Mouse (Mus musculus) heart, embryonic 12.5 days (tissue): ENCODE results near the gene Pakap. TPM values are rescaled to one million over a fixed set of nuclear protein-coding genes. Genes with fewer than 3 reads are reported as not detected.
A peak's percentile ranks its signal among the peaks of the same experiment; 100 is the strongest.

Experiments
- ATAC-seq: fragments of 200-750 bp; cut with Nextera tagmentation; 2 replicates; pipeline ENCODE4 v1.8.0; 2017; ENCODE audit warnings: moderate TSS enrichment, moderate library complexity; ENCODE audit not compliant: insufficient number of reproducible peaks, low FRiP score
- H3K27ac ChIP-seq: fragments of 300-500 bp; sonication (generic); 2 replicates; pipeline ENCODE4 v1.5.1; 2016; ENCODE audit warnings: mild to moderate bottlenecking, moderate library complexity; ENCODE audit not compliant: poor library complexity, severe bottlenecking
- H3K27me3 ChIP-seq: fragments of 300-500 bp; sonication (generic); replicated peaks from 2 replicates; pipeline ENCODE4 v1.6.1; 2016; ENCODE audit warnings: mild to moderate bottlenecking, moderate library complexity
- H3K36me3 ChIP-seq: fragments of 300-500 bp; sonication (generic); 2 replicates; pipeline ENCODE4 v1.6.1; 2016; ENCODE audit warnings: mild to moderate bottlenecking, moderate library complexity
- H3K4me1 ChIP-seq: fragments of 300-500 bp; sonication (generic); replicated peaks from 2 replicates; pipeline ENCODE4 v1.6.1; 2016; ENCODE audit warnings: mild to moderate bottlenecking
- H3K4me2 ChIP-seq: fragments of 300-500 bp; sonication (generic); 2 replicates; pipeline ENCODE4 v1.6.1; 2016; ENCODE audit warnings: mild to moderate bottlenecking, moderate library complexity
- H3K4me3 ChIP-seq: fragments of 300-500 bp; sonication (generic); 2 replicates; pipeline ENCODE4 v1.5.1; 2016; ENCODE audit warnings: mild to moderate bottlenecking
- H3K9ac ChIP-seq: fragments of 300-500 bp; sonication (generic); 2 replicates; pipeline ENCODE4 v1.6.1; 2016; ENCODE audit warnings: mild to moderate bottlenecking, moderate library complexity
- H3K9me3 ChIP-seq: fragments of 300-500 bp; sonication (generic); replicated peaks from 2 replicates; pipeline ENCODE4 v1.6.1; 2016; ENCODE audit warnings: mild to moderate bottlenecking, moderate library complexity
- WGBS: fragments of 180-500 bp; shearing (Covaris S2); methylation state at CpG from one replicate; pipeline ENCODE4 v1.1.7; 2016; 5-methylcytosine and 5-hydroxymethylcytosine counted together
- polyA plus RNA-seq: library from polyadenylated mRNA; unstranded; fragments of >200 nt; fragmentation: Nextera tagmentation; extraction: Ambion mirVana; gene quantifications from 2 replicates; pipeline ENCODE4 v1.2.1, GENCODE M21; 2016

Pakap gene
- polyA plus RNA-seq, 1 experiment from 2014 or later, result 74.5 TPM

DNA sequence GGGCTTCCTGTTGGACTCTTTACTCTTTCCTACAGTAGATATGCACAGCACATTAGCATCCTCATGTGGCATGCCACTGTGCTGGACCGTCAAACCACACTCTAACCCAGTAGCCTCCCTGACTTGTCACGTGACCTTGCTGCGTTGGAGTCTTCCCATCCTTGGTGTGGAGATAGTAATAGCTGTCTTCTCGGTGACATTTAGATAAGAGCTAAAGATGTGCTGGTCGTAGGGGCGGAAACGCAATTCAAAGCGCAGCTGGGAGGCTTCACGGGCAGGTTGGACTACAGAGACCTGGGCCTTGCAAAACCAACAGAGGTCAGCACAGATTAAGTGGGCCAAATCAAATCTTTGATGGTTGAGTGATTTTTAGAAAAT lies 33.5 kb downstream of the Pakap start:
- Histone ChIP-seq H3K4me3 (no peak overlapping the region), H3K9ac (no peak overlapping the region), H3K36me3 (0 out of 2 replicates have a peak, but pooled peaks cover 3% of the 10 kb centered on the region), H3K27me3 (no peaks in the 10 kb centered on the region), H3K9me3 (no peaks in the 10 kb centered on the region), H3K27ac (peak overlapping the region; percentile 55; the same call in 1 of the 2 replicates), H3K4me1 (peaks cover 77% of the 10 kb centered on the region), H3K4me2 (no peak overlapping the region)
- no peak for ATAC-seq
- WGBS, result 35% methylated on average over 9 of the region's 9 CpGs

DNA sequence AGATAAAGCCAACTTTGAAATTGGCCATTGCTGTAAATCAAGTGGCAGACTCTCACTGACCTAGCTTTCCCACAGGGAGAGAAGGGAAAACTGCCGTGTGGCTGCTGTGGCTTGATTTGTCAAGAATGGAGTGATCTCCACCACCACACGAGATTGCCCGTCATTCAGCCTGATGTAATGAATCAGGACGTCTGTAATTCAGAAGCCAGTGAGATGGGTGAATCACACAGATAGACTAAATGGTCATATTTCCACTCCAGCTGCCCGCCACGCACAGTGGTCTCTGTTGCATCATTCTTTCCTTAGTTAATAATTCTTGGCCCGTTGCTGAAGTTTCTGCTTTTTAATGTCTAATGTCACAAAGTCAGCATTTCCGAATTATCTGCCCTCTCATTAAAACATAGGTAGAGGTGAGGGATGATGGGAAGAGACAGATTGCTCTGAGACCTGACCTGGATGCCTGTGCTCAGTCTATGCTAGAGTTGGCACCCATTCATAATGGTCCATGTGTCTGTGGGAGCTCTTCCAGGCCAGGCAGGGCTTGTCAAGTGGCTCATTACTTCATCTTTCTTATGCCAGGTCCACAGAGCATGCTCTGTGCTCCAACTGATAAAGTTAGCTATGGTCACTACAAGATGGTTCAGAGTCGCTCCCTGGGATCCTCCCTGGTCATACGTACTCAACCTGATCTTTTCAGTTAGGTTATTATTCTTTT lies 34.1 kb downstream of the Pakap start:
- Histone ChIP-seq H3K4me2 (no peak overlapping the region), H3K4me1 (peaks cover 77% of the 10 kb centered on the region), H3K9ac (no peak overlapping the region), H3K27ac (peak overlapping the region; percentile 55), H3K27me3 (no peaks in the 10 kb centered on the region), H3K9me3 (no peaks in the 10 kb centered on the region), H3K4me3 (no peak overlapping the region), H3K36me3 (0 out of 2 replicates have a peak, but pooled peaks cover 3% of the 10 kb centered on the region)
- no peak for ATAC-seq
- WGBS, result 65% methylated on average over 10 of the region's 10 CpGs

DNA sequence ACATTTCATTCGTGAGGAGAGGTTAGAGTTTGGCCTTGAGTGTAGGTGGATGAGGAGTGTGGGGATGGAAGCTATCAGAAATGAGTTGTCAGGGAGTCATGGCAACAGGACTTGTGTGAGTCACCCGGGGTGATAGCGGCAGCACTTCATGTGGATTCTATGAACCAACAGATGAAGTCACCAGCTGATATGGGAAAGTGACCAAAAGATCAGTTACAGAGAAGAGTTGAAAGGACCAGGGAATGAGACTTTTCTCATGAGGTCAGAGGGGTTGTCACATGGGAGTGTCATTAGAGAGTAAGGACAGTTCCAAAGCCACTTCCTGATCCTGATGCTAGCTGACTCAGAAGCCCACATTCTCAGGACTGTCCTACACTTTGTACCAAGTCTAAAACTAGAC lies 38.3 kb downstream of the Pakap start:
- H3K4me3 ChIP-seq, result no peak overlapping the region
- H3K4me1 ChIP-seq, result peaks cover 72% of the 10 kb centered on the region
- no peak overlapping the region for H3K9ac ChIP-seq
- H3K4me2 ChIP-seq, result 0 out of 2 replicates have a peak overlapping the region, but pooled peaks have one; percentile 7
- ATAC-seq, result peak; percentile 68
- 12% methylated on average over 3 of the region's 3 CpGs for WGBS
- H3K36me3 ChIP-seq, result 0 out of 2 replicates have a peak, but pooled peaks cover 3% of the 10 kb centered on the region
- H3K27ac ChIP-seq, result peak overlapping the region; percentile 74
- no peaks in the 10 kb centered on the region for H3K27me3 ChIP-seq
- H3K9me3 ChIP-seq, result no peaks in the 10 kb centered on the region

DNA sequence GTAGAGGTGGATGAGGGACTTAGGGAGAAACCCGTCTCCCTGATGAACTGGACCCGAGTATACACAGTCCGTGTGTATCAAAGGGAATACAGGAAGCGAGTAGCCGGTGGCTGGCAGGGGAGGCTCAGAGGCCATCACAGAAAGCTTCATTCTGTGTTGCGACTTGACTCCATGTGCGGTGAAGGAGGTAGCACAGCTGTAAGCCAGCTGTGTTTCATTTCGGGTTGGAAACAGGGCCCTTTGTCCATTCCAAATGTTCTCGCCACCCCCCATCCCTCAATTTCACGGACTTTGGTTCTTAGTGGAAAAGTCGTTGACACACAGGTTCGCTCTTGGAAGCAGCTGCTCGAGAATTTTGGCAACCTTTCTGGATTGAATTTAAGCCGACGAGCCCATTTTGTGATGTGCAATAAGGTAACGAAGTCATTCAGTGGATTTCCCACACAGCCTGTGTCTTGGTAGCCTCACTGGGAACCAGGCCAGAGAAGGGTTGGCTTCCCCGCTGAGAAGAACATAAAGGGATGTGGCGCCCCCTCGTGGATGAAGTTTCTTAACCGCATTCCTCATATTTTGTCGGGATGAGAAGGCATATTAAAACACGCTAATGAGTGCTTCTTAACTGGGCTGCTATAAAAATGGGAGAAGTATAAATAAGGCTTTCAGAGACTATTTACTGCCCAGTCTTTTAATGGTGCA lies 39.4 kb downstream of the Pakap start:
- Histone ChIP-seq H3K27ac (peak overlapping the region; percentile 48; the same call in 1 of the 2 replicates), H3K4me1 (peaks cover 72% of the 10 kb centered on the region), H3K4me3 (no peak overlapping the region), H3K36me3 (0 out of 2 replicates have a peak, but pooled peaks cover 3% of the 10 kb centered on the region), H3K4me2 (peak overlapping the region; percentile 25), H3K9me3 (no peaks in the 10 kb centered on the region), H3K9ac (0 out of 2 replicates have a peak overlapping the region, but pooled peaks have one; percentile 21), H3K27me3 (no peaks in the 10 kb centered on the region)
- WGBS, result 40% methylated on average over 22 of the region's 22 CpGs
- ATAC-seq, result 0 out of 2 replicates have a peak, but pooled peaks have one; percentile 49

DNA sequence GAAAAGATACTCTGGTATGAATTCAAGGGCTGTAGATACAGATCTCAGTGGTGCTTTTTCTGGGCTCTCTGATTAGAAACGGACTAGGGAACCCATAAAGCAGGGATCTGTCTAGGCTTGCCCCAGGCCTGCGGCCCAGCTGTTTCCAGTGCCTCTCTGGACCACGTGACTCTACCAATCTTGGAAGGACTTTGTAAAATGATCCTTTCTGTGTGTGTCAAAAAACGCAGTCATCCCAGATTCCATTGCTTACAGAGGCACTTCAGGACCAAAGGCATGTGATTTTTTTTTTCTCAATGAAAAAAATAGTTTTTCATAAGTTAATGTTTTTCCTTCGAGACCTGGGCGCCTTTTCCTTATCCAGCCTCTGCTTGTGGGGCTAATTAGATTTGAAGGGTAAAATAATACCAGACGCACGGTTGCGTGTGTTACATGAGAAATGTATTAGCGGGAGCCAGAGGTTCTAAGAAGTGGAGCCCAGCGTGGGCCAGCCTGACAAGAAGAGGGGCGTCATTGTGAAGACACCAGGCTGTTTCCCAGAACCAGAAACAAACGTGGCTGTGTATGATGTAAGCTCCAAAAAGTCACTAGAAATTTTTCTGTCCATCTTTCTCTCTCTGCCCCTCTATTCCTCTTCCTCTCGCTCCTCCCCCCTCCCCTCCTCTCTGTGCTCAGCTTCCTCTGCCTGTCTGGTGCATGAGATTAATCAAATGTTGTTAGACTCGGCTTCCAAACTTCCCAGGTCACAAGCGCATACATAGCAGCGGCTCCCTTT lies 43.5 kb downstream of the Pakap start:
- WGBS, result 55% methylated on average over 17 of the region's 17 CpGs
- Histone ChIP-seq H3K9me3 (0 out of 2 replicates have a peak, but pooled peaks cover 1% of the 10 kb centered on the region), H3K9ac (no peak overlapping the region), H3K4me2 (peak overlapping the region; percentile 21), H3K27me3 (no peaks in the 10 kb centered on the region), H3K4me1 (peaks cover 50% of the 10 kb centered on the region), H3K36me3 (no peaks in the 10 kb centered on the region), H3K4me3 (no peak overlapping the region), H3K27ac (peak overlapping the region; percentile 58)
- ATAC-seq, result no peak

DNA sequence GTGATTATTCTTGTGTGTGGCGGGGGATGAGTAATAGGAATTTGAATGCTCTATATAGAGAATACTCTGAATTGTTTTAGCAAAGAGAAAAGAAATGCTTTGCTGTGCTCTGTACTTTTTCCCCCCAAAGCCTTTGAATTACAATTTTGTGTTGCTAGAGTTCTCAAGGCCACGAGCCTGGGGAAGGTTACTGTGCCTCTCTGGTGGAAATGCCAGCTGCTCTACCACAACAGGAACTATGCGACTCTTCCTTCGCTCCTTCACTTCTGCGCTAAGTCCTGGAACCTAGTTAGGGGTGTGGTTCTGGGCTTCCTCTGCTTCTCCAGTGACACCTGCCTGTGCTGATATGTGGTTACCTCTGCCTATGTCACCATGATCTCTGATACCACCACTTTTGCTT lies 44.7 kb downstream of the Pakap start:
- WGBS, result 81% methylated on average over 5 of the region's 5 CpGs
- Histone ChIP-seq H3K4me1 (peaks cover 38% of the 10 kb centered on the region), H3K27ac (no peak overlapping the region), H3K9me3 (0 out of 2 replicates have a peak, but pooled peaks cover 3% of the 10 kb centered on the region), H3K4me3 (no peak overlapping the region), H3K4me2 (no peak overlapping the region), H3K36me3 (no peaks in the 10 kb centered on the region), H3K27me3 (no peaks in the 10 kb centered on the region), H3K9ac (no peak overlapping the region)
- no peak for ATAC-seq

DNA sequence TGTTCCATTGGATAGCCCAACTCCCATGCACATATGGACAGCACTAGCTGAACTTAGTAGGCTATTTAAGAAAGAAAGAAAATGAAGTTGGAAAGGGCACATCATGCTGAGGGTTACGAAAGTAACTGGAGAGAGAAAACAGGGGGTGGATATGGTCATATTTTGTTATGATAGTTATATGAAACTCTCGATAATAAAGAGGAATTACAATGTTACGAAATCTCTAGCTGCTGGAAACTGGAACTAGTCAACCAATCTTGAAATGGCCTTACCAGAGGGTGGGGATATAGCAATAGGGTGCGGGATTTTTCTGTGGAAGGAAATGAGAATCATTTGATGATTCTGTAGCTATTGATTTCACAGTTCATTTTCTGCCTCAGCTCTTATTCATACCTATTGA lies 46.7 kb downstream of the Pakap start:
- Histone ChIP-seq H3K4me2 (no peak overlapping the region), H3K4me3 (no peak overlapping the region), H3K27me3 (no peaks in the 10 kb centered on the region), H3K36me3 (peaks cover 4% of the 10 kb centered on the region; the same call in 1 of the 2 replicates), H3K27ac (no peak overlapping the region), H3K9ac (no peak overlapping the region), H3K4me1 (peaks cover 25% of the 10 kb centered on the region), H3K9me3 (0 out of 2 replicates have a peak, but pooled peaks cover 3% of the 10 kb centered on the region)
- WGBS, result 83% methylated on average over 4 of the region's 4 CpGs
- ATAC-seq, result no peak

DNA sequence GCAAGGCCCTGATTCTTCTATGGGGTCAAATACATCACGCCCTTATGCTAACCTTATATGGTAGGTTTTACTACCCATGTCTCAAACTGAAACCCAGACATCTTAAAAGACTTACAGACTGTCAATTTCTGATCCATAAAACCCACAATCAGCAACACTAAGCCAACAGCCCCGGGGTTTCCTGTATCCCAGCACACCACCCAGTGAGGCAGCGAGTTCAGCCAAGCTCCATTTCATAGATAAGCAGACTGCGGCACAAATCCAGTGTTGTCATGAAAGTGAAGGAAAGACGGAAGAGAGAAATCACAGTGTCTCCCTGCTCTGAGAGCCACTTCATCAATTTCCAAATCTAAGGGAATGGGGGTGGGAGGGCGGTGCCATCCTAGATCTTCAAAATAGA lies 50.8 kb downstream of the Pakap start:
- Histone ChIP-seq H3K4me2 (no peak overlapping the region), H3K9ac (no peak overlapping the region), H3K27me3 (no peaks in the 10 kb centered on the region), H3K36me3 (peaks cover 11% of the 10 kb centered on the region), H3K9me3 (0 out of 2 replicates have a peak, but pooled peaks cover 3% of the 10 kb centered on the region), H3K27ac (no peak overlapping the region), H3K4me3 (no peak overlapping the region), H3K4me1 (peaks cover 14% of the 10 kb centered on the region)
- WGBS, result 75% methylated on average over 6 of the region's 6 CpGs
- no peak for ATAC-seq

DNA sequence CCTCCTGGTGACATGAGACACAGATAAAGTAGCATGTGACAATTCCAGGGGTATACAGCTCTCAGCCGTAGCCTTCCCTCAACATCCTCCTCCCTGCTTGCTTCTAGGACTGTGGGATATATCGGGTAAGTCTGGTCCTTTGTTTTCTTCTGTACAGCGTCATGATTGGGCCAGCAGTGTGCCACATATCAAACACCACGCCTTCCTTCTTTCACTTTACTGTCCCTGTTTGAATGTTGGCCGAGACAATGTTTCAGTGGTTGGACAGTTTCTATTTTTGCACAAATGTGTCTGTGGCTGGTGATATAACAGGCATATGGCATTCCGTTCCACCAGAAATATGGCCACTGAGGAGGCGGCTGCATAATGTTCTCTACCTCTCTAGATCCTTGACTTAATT lies 54.8 kb downstream of the Pakap start:
- peak overlapping the region; percentile 82 for H3K27ac ChIP-seq
- no peak overlapping the region for H3K9ac ChIP-seq
- peak overlapping the region; percentile 17 for H3K4me2 ChIP-seq
- no peaks in the 10 kb centered on the region for H3K27me3 ChIP-seq
- peaks cover 11% of the 10 kb centered on the region for H3K36me3 ChIP-seq
- H3K9me3 ChIP-seq, result no peaks in the 10 kb centered on the region
- WGBS, result 30% methylated on average over 7 of the region's 7 CpGs
- H3K4me1 ChIP-seq, result peaks cover 45% of the 10 kb centered on the region
- H3K4me3 ChIP-seq, result no peak overlapping the region
- peak; percentile 75 for ATAC-seq

DNA sequence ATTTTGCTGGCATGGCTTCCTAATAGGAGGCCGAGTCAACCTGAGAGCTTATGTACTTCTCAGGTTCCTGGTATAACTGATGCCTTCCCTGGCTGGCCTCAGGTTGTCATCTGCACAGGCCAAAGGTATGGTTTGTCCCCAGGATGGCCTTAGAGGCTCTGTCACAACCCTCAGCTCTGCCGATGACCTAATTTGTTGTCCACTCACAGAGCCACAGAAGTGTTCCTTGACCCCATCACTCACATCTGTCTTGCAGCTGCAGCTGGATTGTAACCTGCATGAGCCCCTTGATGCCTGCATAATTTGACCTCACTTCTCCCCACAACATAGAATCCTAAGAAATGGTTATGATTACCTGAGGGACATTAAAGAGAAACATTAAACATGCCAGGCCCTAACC lies 56.8 kb downstream of the Pakap start:
- WGBS, result 74% methylated on average over 2 of the region's 2 CpGs
- no peak for ATAC-seq
- Histone ChIP-seq H3K27ac (0 out of 2 replicates have a peak overlapping the region, but pooled peaks have one; percentile 20), H3K9ac (no peak overlapping the region), H3K4me1 (peaks cover 51% of the 10 kb centered on the region), H3K9me3 (no peaks in the 10 kb centered on the region), H3K4me3 (no peak overlapping the region), H3K4me2 (no peak overlapping the region), H3K27me3 (no peaks in the 10 kb centered on the region), H3K36me3 (peaks cover 6% of the 10 kb centered on the region)
